Mouse (Mus musculus) mouse trophoblast stem cell (cell line): ENCODE measurements around the gene Bcl2.

Experiments
- in situ Hi-C, 2 experiments: fragments of 300-500 bp; cut with MseI, MboI; formaldehyde crosslinking; loops; 2 replicates in 1 of 2; 3 replicates in 1 of 2; pipeline ENCODE4 v1.15.1; 2025

The Bcl2 gene

GRCm38 (mm10) chr1:106628279-106628678 is 85.8 kb downstream of the Bcl2 start:
- in situ Hi-C loops: no loop called here

- in situ Hi-C loops: no loop called here
These were observed 86.8 kb downstream of the Bcl2 start for GRCm38 (mm10) chr1:106627241-106627640.

GRCm38 (mm10) chr1:106620174-106620931 is 93.7 kb downstream of the Bcl2 start:
- in situ Hi-C loops: no loop called here

- in situ Hi-C loops: no loop called here
These were observed 95.3 kb downstream of the Bcl2 start for GRCm38 (mm10) chr1:106618814-106619213.

GRCm38 (mm10) chr1:106616955-106617354 is 97.1 kb downstream of the Bcl2 start:
- in situ Hi-C loops: no loop called here

GRCm38 (mm10) chr1:106613371-106613770 is 100.7 kb downstream of the Bcl2 start:
- in situ Hi-C loops: no loop called here

GRCm38 (mm10) chr1:106612166-106613031 is 101.7 kb downstream of the Bcl2 start:
- in situ Hi-C loops: no loop called here

GRCm38 (mm10) chr1:106611246-106611645 is 102.8 kb downstream of the Bcl2 start:
- in situ Hi-C loops: no loop called here

GRCm38 (mm10) chr1:106608098-106608778 is 105.8 kb downstream of the Bcl2 start:
- in situ Hi-C loops: no loop called here

- in situ Hi-C loops: no loop called here
These were observed 107.1 kb downstream of the Bcl2 start for GRCm38 (mm10) chr1:106606951-106607350.

- in situ Hi-C loops: no loop called here
These were observed 110.7 kb downstream of the Bcl2 start for GRCm38 (mm10) chr1:106603406-106603805.

GRCm38 (mm10) chr1:106602941-106603340 is 111.1 kb downstream of the Bcl2 start:
- in situ Hi-C loops: no loop called here

GRCm38 (mm10) chr1:106602536-106602935 is 111.5 kb downstream of the Bcl2 start:
- in situ Hi-C loops: no loop called here

GRCm38 (mm10) chr1:106601247-106601646 is 112.8 kb downstream of the Bcl2 start:
- in situ Hi-C loops: no loop called here

GRCm38 (mm10) chr1:106600841-106601240 is 113.2 kb downstream of the Bcl2 start:
- in situ Hi-C loops: no loop called here

GRCm38 (mm10) chr1:106598292-106598583 is 115.8 kb downstream of the Bcl2 start:
- in situ Hi-C loops: no loop called here

- in situ Hi-C loops: no loop called here
These were observed 116.3 kb downstream of the Bcl2 start for GRCm38 (mm10) chr1:106597575-106598291.

GRCm38 (mm10) chr1:106596380-106596779 is 117.7 kb downstream of the Bcl2 start:
- in situ Hi-C loops: no loop called here

GRCm38 (mm10) chr1:106595286-106595885 is 118.7 kb downstream of the Bcl2 start:
- in situ Hi-C loops: no loop called here

- in situ Hi-C loops: no loop called here
These were observed 122.8 kb downstream of the Bcl2 start for GRCm38 (mm10) chr1:106591180-106591774.

GRCm38 (mm10) chr1:106589141-106589540 is 124.9 kb downstream of the Bcl2 start:
- in situ Hi-C loops: no loop called here
